Mouse (Mus musculus): ENCODE data around the gene Dmpk.

- TF ChIP-seq CTCF (IDR thresholded peaks at IDR 0.05; ENCODE audit: low read depth) (no peak), EP300 (IDR thresholded peaks at IDR 0.05; ENCODE audit: low read depth) (no peak)
Measured at GRCm38 (mm10) chr7:19083701-19084100, at the start of gene Dmpk.
